In genomic region chr7:126950647-126951615, GRCm38 (mm10) we compare ENCODE assay signal across 8 mouse cellular contexts. TPM values are rescaled to one million over a fixed set of nuclear protein-coding genes. Genes with fewer than 3 reads are reported as not detected.
DNase-seq lines count a peak whose midpoint lies in the region; ATAC-seq and TF ChIP-seq lines count a peak whose summit lies in the region.

No protein-coding gene starts in this region.

- no peak overlapping the region for H3K27ac ChIP-seq in ES-Bruce4 (ENCODE audit: insufficient read depth, low read length)
- H3K27ac ChIP-seq in forebrain, embryonic 14.5 days (ENCODE audit: low read depth, low read length) = peak overlapping the region; percentile 83; the same call in 1 of the 2 replicates
- H3K27ac ChIP-seq in midbrain, embryonic 10.5 days (replicated peaks) = peak overlapping the region; percentile 76

- TF ChIP-seq CTCF in ES-Bruce4 (IDR thresholded peaks at IDR 0.05; ENCODE audit: low read depth, low read length) = no peak

- TF ChIP-seq EP300 in ES-Bruce4 (IDR thresholded peaks at IDR 0.05; ENCODE audit: insufficient read depth, low read depth, low read length) = no peak

- no peaks in the 10 kb centered on the region for H3K4me1 ChIP-seq in ES-Bruce4 (ENCODE audit: control insufficient read depth, insufficient read depth, low read length)
- H3K4me1 ChIP-seq in forebrain, embryonic 14.5 days (ENCODE audit: control insufficient read depth, insufficient read depth, low read length) = peaks cover 13% of the 10 kb centered on the region
- peaks cover 37% of the 10 kb centered on the region for H3K4me1 ChIP-seq in midbrain, embryonic 10.5 days

- TF ChIP-seq POLR2A in ES-Bruce4 (IDR thresholded peaks at IDR 0.05; ENCODE audit: insufficient read depth, low read length) = no peak

- H3K27me3 ChIP-seq in ES-Bruce4 (ENCODE audit: control insufficient read depth, insufficient read depth, low read length, poor library complexity, severe bottlenecking) = no peaks in the 10 kb centered on the region
- H3K27me3 ChIP-seq in forebrain, embryonic 14.5 days (replicated peaks; ENCODE audit: control insufficient read depth, insufficient read depth, low read length) = no peaks in the 10 kb centered on the region
- peaks cover 54% of the 10 kb centered on the region for H3K27me3 ChIP-seq in midbrain, embryonic 10.5 days (ENCODE audit: low read depth, poor library complexity, severe bottlenecking)

- peak overlapping the region; percentile 99 for H3K4me2 ChIP-seq in forebrain, embryonic 14.5 days (ENCODE audit: low read length)

- no peaks in the 10 kb centered on the region for H3K9me3 ChIP-seq in ES-Bruce4 (replicated peaks; ENCODE audit: control insufficient read depth, insufficient read depth, low read length, poor library complexity, severe bottlenecking)
- H3K9me3 ChIP-seq in forebrain, embryonic 14.5 days (replicated peaks; ENCODE audit: control insufficient read depth, low read length) = no peaks in the 10 kb centered on the region
- H3K9me3 ChIP-seq in midbrain, embryonic 10.5 days (replicated peaks) = no peaks in the 10 kb centered on the region

- WGBS in forebrain, embryonic 14.5 days = 5% methylated on average over 26 of the region's 26 CpGs
- WGBS in midbrain, embryonic 10.5 days = 6% methylated on average over 26 of the region's 26 CpGs

- no peaks in the 10 kb centered on the region for H3K36me3 ChIP-seq in ES-Bruce4 (ENCODE audit: control insufficient read depth, insufficient read depth, low read length, poor library complexity, severe bottlenecking)
- peaks cover 16% of the 10 kb centered on the region; the same call in 1 of the 2 replicates for H3K36me3 ChIP-seq in forebrain, embryonic 14.5 days (ENCODE audit: control insufficient read depth, insufficient read depth, low read length)
- H3K36me3 ChIP-seq in midbrain, embryonic 10.5 days = 0 out of 2 replicates have a peak, but pooled peaks cover 3% of the 10 kb centered on the region

- DNase-seq in cerebellum, adult 18-20 months = peak; percentile 49 to 56
- peak; percentile 13 for DNase-seq in forebrain, embryonic 14.5 days (ENCODE audit: low spot score)
- DNase-seq in midbrain, embryonic 10.5 days (ENCODE audit: low spot score) = peak; percentile 26
- DNase-seq in urinary bladder, postnatal 25 days (ENCODE audit: low spot score) = no peak
- no peak for DNase-seq in adrenal gland, adult 8-10 months
- DNase-seq in gastrocnemius, postnatal 4 days (ENCODE audit: low spot score in 2 of 2) = no peak

- no peak for ATAC-seq in cerebellum, adult (ENCODE audit: insufficient number of reproducible peaks, low FRiP score, low TSS enrichment)
- no peak; the same call in 1 of the 2 replicates for ATAC-seq in forebrain, embryonic 14.5 days

- H3K9ac ChIP-seq in ES-Bruce4 (ENCODE audit: low read depth, poor library complexity, severe bottlenecking) = no peak overlapping the region
- peak overlapping the region; percentile 80 for H3K9ac ChIP-seq in forebrain, embryonic 14.5 days (ENCODE audit: low read length)

- H3K4me3 ChIP-seq in ES-Bruce4 (ENCODE audit: low read depth, low read length) = peak overlapping the region; percentile 22
- peak overlapping the region; percentile 57 for H3K4me3 ChIP-seq in forebrain, embryonic 14.5 days (ENCODE audit: low read depth, low read length)
- peak overlapping the region; percentile 66 for H3K4me3 ChIP-seq in midbrain, embryonic 10.5 days

RNA-seq across cellular contexts. Expression of gene Sez6l2, which starts 0.6 kb away (rescaled TPM):
- polyA plus RNA-seq in ES-Bruce4 (2011; ENCODE audit: insufficient read depth, insufficient read length, low read depth, missing spikeins) = 1.4 and 1.9 TPM in 2 replicates
- 33.8 and 34.6 TPM in 2 replicates for polyA plus RNA-seq in forebrain, embryonic 14.5 days (2014; fragmentation: Nextera tagmentation; extraction: Ambion mirVana)
- 2.0 and 4.6 TPM in 2 replicates for polyA plus RNA-seq in midbrain, embryonic 10.5 days (2016; fragmentation: Nextera tagmentation; extraction: Ambion mirVana)
- 100 to 1,000 TPM in 3 of 4 experiments, 10 to 100 TPM in 1; 94.1 to 133 (median 117) TPM for total RNA-seq in adrenal gland, adult 8-10 months (2022)
- total RNA-seq in gastrocnemius, postnatal 4 days (2021) = 1 to 10 TPM; 6.5 to 6.9 TPM

RNA-seq across cellular contexts. Expression of gene Asphd1, which starts 1.5 kb away (rescaled TPM):
- polyA plus RNA-seq in ES-Bruce4 (2011; ENCODE audit: insufficient read depth, insufficient read length, low read depth, missing spikeins) = 0.36 and 0.41 TPM in 2 replicates
- polyA plus RNA-seq in forebrain, embryonic 14.5 days (2014; fragmentation: Nextera tagmentation; extraction: Ambion mirVana) = 4.4 and 6.0 TPM in 2 replicates
- polyA plus RNA-seq in midbrain, embryonic 10.5 days (2016; fragmentation: Nextera tagmentation; extraction: Ambion mirVana) = 0.25 and 0.76 TPM in 2 replicates
- 1 to 10 TPM; 1.7 to 5.0 (median 3.7) TPM for total RNA-seq in adrenal gland, adult 8-10 months (2022)
- under 1 TPM in 1 of 2 experiments, not detected in 1; 0.26 TPM for total RNA-seq in gastrocnemius, postnatal 4 days (2021)

RNA-seq across cellular contexts. Expression of gene Kctd13, which starts 22.3 kb away (rescaled TPM):
- polyA plus RNA-seq in ES-Bruce4 (2011; ENCODE audit: insufficient read depth, insufficient read length, low read depth, missing spikeins) = 25.5 and 26.8 TPM in 2 replicates
- polyA plus RNA-seq in forebrain, embryonic 14.5 days (2014; fragmentation: Nextera tagmentation; extraction: Ambion mirVana) = 69.3 and 89.2 TPM in 2 replicates
- polyA plus RNA-seq in midbrain, embryonic 10.5 days (2016; fragmentation: Nextera tagmentation; extraction: Ambion mirVana) = 20.8 and 26.1 TPM in 2 replicates
- total RNA-seq in adrenal gland, adult 8-10 months (2022) = 10 to 100 TPM; 20.9 to 35.2 (median 33.6) TPM
- 1 to 10 TPM; 6.0 to 7.0 TPM for total RNA-seq in gastrocnemius, postnatal 4 days (2021)

RNA-seq across cellular contexts. Expression of gene Cdipt, which starts 24.8 kb away (rescaled TPM):
- 42.8 and 53.3 TPM in 2 replicates for polyA plus RNA-seq in ES-Bruce4 (2011; ENCODE audit: insufficient read depth, insufficient read length, low read depth, missing spikeins)
- polyA plus RNA-seq in forebrain, embryonic 14.5 days (2014; fragmentation: Nextera tagmentation; extraction: Ambion mirVana) = 92.4 and 96.0 TPM in 2 replicates
- 89.2 and 99.8 TPM in 2 replicates for polyA plus RNA-seq in midbrain, embryonic 10.5 days (2016; fragmentation: Nextera tagmentation; extraction: Ambion mirVana)
- 100 to 1,000 TPM in 3 of 4 experiments, 10 to 100 TPM in 1; 99.2 to 107 (median 103) TPM for total RNA-seq in adrenal gland, adult 8-10 months (2022)
- total RNA-seq in gastrocnemius, postnatal 4 days (2021) = 10 to 100 TPM; 43.1 to 48.0 TPM

RNA-seq across cellular contexts. Expression of gene Cdiptos, which starts 25.0 kb away (rescaled TPM):
- 1.4 and 2.4 TPM in 2 replicates for polyA plus RNA-seq in ES-Bruce4 (2011; ENCODE audit: insufficient read depth, insufficient read length, low read depth, missing spikeins)
- polyA plus RNA-seq in forebrain, embryonic 14.5 days (2014; fragmentation: Nextera tagmentation; extraction: Ambion mirVana) = 0.51 and 1.0 TPM in 2 replicates
- 0.51 and 1.0 TPM in 2 replicates for polyA plus RNA-seq in midbrain, embryonic 10.5 days (2016; fragmentation: Nextera tagmentation; extraction: Ambion mirVana)
- total RNA-seq in adrenal gland, adult 8-10 months (2022) = 1 to 10 TPM in 1 of 4 experiments, under 1 TPM in 3; 0.46 to 1.8 (median 0.71) TPM
- total RNA-seq in gastrocnemius, postnatal 4 days (2021) = under 1 TPM; 0.49 to 0.76 TPM

Comparison
In these comparisons a context has a peak if more than half of its experiments do, and no peak if none do; other contexts are left out.
1. DNase-seq: peak in cerebellum, adult 18-20 months (2 of 2), forebrain, embryonic 14.5 days (single experiment) and midbrain, embryonic 10.5 days (single experiment); none in urinary bladder, postnatal 25 days (single experiment), adrenal gland, adult 8-10 months (single experiment) and gastrocnemius, postnatal 4 days (0 of 2).
2. Peak in every context shown above with its lines, with median percentiles within 50 percentile points of each other: H3K4me3 ChIP-seq.